In the genomic region with DNA sequence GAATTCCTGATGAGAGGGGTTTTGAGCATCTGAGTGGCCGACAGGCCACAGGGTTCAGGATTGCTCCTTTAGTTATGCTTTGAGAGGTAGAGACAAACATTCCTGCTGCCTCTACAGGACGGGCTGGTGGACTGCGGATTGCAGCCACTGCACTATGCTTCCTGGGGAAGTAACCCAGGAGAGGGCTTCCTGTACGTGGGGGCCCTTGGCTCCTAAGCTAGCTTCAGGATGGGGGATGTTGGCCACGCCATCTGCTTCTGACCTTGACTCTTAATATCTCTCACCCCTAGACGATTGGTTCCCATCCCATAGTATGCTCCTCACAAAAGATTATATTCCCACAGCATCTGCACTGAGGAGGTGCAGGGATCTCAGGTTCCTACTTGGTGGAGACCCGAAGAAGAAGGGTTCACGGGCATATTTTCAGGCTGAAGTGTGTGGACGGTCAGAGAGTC, we compare ENCODE assay signal across 11 mouse cellular contexts. TPM values are rescaled to one million over a fixed set of nuclear protein-coding genes. Genes with fewer than 3 reads are reported as not detected.
DNase-seq lines count a peak whose midpoint lies in the region; ATAC-seq and TF ChIP-seq lines count a peak whose summit lies in the region.
"Had no signal": no experiment of that assay in that cellular context is flagged by ENCODE, and none has a peak within 500 bp of the region (broad histone marks: within the 10 kb centered on the region; RNA-seq: fewer than 3 reads in every experiment).

No protein-coding gene starts in this region.

- H3K4me3 ChIP-seq in heart, adult 2 months = no peak overlapping the region
- no peak overlapping the region for H3K4me3 ChIP-seq in lung, embryonic 16.5 days (ENCODE audit: low read length)
- H3K4me3 ChIP-seq in heart, embryonic 16.5 days (ENCODE audit: low read length) = no peak overlapping the region
- H3K4me3 ChIP-seq in neural tube, embryonic 14.5 days (ENCODE audit: low read depth, low read length) = no peak overlapping the region

- H3K4me1 ChIP-seq in heart, adult 2 months (ENCODE audit: control insufficient read depth, insufficient read depth, low read length) = peaks cover 17% of the 10 kb centered on the region
- H3K4me1 ChIP-seq in lung, embryonic 16.5 days (replicated peaks; ENCODE audit: control insufficient read depth, insufficient read depth, low read length) = peaks cover 63% of the 10 kb centered on the region
- H3K4me1 ChIP-seq in heart, embryonic 16.5 days (ENCODE audit: control insufficient read depth, insufficient read depth, low read length) = peaks cover 38% of the 10 kb centered on the region
- peaks cover 8% of the 10 kb centered on the region; the same call in 1 of the 2 replicates for H3K4me1 ChIP-seq in neural tube, embryonic 14.5 days (ENCODE audit: control insufficient read depth, insufficient read depth, low read length)

- no peak for TF ChIP-seq POLR2A in heart, adult 2 months (IDR thresholded peaks at IDR 0.05; ENCODE audit: insufficient read depth, low read depth, low read length)

- WGBS in heart, adult 2 months = 49% methylated on average over 9 of the region's 9 CpGs
- WGBS in lung, embryonic 16.5 days = 41% methylated on average over 9 of the region's 9 CpGs
- WGBS in heart, embryonic 16.5 days = 53% methylated on average over 9 of the region's 9 CpGs
- WGBS in neural tube, embryonic 14.5 days = 71% methylated on average over 9 of the region's 9 CpGs

- H3K9ac ChIP-seq in heart, adult 2 months (ENCODE audit: low read depth, low read length) = 0 out of 2 replicates have a peak overlapping the region, but pooled peaks have one; percentile 16
- peak overlapping the region; percentile 34; the same call in 1 of the 2 replicates for H3K9ac ChIP-seq in lung, embryonic 16.5 days (ENCODE audit: low read length)
- H3K9ac ChIP-seq in heart, embryonic 16.5 days (ENCODE audit: low read length) = no peak overlapping the region
- no peak overlapping the region for H3K9ac ChIP-seq in neural tube, embryonic 14.5 days (replicated peaks; ENCODE audit: low read depth, low read length)

- DNase-seq in heart, adult 2 months = no peak
- no peak for DNase-seq in heart, adult 8-10 months (ENCODE audit: low spot score)
- no peak for DNase-seq in lung, postnatal 25 days (ENCODE audit: low spot score)
- no peak for DNase-seq in urinary bladder, postnatal 25 days (ENCODE audit: low spot score)
- DNase-seq in MN1 (ENCODE audit: low spot score) = no peak
- DNase-seq: thymus, postnatal 36 days had no signal

- peak overlapping the region; percentile 67 for H3K27ac ChIP-seq in heart, adult 2 months
- H3K27ac ChIP-seq in lung, embryonic 16.5 days (ENCODE audit: low read length) = peak overlapping the region; percentile 75
- peak overlapping the region; percentile 56 for H3K27ac ChIP-seq in heart, embryonic 16.5 days (ENCODE audit: low read length)
- 0 out of 2 replicates have a peak overlapping the region, but pooled peaks have one; percentile 48 for H3K27ac ChIP-seq in neural tube, embryonic 14.5 days (ENCODE audit: low read depth, low read length)

- ATAC-seq in lung, embryonic 16.5 days (ENCODE audit: low read depth) = peak; percentile 12; the same call in 1 of the 2 replicates
- ATAC-seq in heart, embryonic 16.5 days (replicated peaks; ENCODE audit: extremely low read depth, insufficient read depth, low FRiP score) = no peak
- ATAC-seq in neural tube, embryonic 14.5 days (ENCODE audit: low read depth) = no peak

- no peak for TF ChIP-seq EP300 in heart, adult 2 months (IDR thresholded peaks at IDR 0.05; ENCODE audit: insufficient read depth, low read depth, low read length)

- no peaks in the 10 kb centered on the region for H3K9me3 ChIP-seq in lung, embryonic 16.5 days (ENCODE audit: control insufficient read depth, low read length)
- H3K9me3 ChIP-seq in heart, embryonic 16.5 days (replicated peaks; ENCODE audit: control insufficient read depth, low read length) = no peaks in the 10 kb centered on the region
- H3K9me3 ChIP-seq in neural tube, embryonic 14.5 days (ENCODE audit: control insufficient read depth, low read length) = no peaks in the 10 kb centered on the region

- no peaks in the 10 kb centered on the region for H3K27me3 ChIP-seq in heart, adult 2 months (ENCODE audit: control insufficient read depth, insufficient read depth, low read length)
- no peaks in the 10 kb centered on the region for H3K27me3 ChIP-seq in lung, embryonic 16.5 days (ENCODE audit: control insufficient read depth, insufficient read depth, low read depth, low read length)
- no peaks in the 10 kb centered on the region for H3K27me3 ChIP-seq in heart, embryonic 16.5 days (ENCODE audit: control insufficient read depth, insufficient read depth, low read length)
- no peaks in the 10 kb centered on the region for H3K27me3 ChIP-seq in neural tube, embryonic 14.5 days (ENCODE audit: control insufficient read depth, insufficient read depth, low read length)

- H3K4me2 ChIP-seq in lung, embryonic 16.5 days (ENCODE audit: low read depth, low read length) = no peak overlapping the region
- no peak overlapping the region for H3K4me2 ChIP-seq in heart, embryonic 16.5 days (ENCODE audit: low read depth, low read length)
- H3K4me2 ChIP-seq in neural tube, embryonic 14.5 days (ENCODE audit: low read depth, low read length) = no peak overlapping the region

- H3K36me3 ChIP-seq in heart, adult 2 months (ENCODE audit: control insufficient read depth, insufficient read depth, low read length) = no peaks in the 10 kb centered on the region
- 0 out of 2 replicates have a peak, but pooled peaks cover 4% of the 10 kb centered on the region for H3K36me3 ChIP-seq in lung, embryonic 16.5 days (ENCODE audit: control insufficient read depth, insufficient read depth, low read length)
- no peaks in the 10 kb centered on the region for H3K36me3 ChIP-seq in heart, embryonic 16.5 days (ENCODE audit: control insufficient read depth, insufficient read depth)
- H3K36me3 ChIP-seq in neural tube, embryonic 14.5 days (ENCODE audit: control insufficient read depth, insufficient read depth, low read length) = no peaks in the 10 kb centered on the region

- no peaks in the 10 kb centered on the region for H3K79me2 ChIP-seq in heart, adult 2 months (replicated peaks; ENCODE audit: control insufficient read depth, insufficient read depth, low read length)

- intact Hi-C loops in heart, adult 2 months (cut with DNase I) = no loop called here

- TF ChIP-seq CTCF in heart, adult 2 months (IDR thresholded peaks at IDR 0.05) = no peak

RNA-seq across cellular contexts. Expression of a gene that starts 18.0 kb away (rescaled TPM):
- 10 to 100 TPM; 29.7 to 33.7 TPM for total RNA-seq in heart, adult 2 months (2021)
- 104 and 135 TPM in 2 replicates for polyA plus RNA-seq in heart, adult 2 months (2012; rRNA removed)
- total RNA-seq in heart, adult 8-10 months (2022) = 10 to 100 TPM; 34.9 to 43.8 (median 37.4) TPM
- polyA plus RNA-seq in lung, embryonic 16.5 days (2015; fragmentation: Nextera tagmentation; extraction: Ambion mirVana) = 72.0 and 76.0 TPM in 2 replicates
- polyA plus RNA-seq in heart, embryonic 16.5 days (2015; fragmentation: Nextera tagmentation; extraction: Ambion mirVana) = 31.5 and 46.1 TPM in 2 replicates
- 19.3 and 19.5 TPM in 2 replicates for polyA plus RNA-seq in neural tube, embryonic 14.5 days (2014; fragmentation: Nextera tagmentation; extraction: Ambion mirVana)

RNA-seq across cellular contexts. Expression of a gene that starts 21.9 kb away (rescaled TPM):
- total RNA-seq in heart, adult 2 months (2021) = 1 to 10 TPM; 5.9 to 6.5 TPM
- 11.1 and 14.2 TPM in 2 replicates for polyA plus RNA-seq in heart, adult 2 months (2012; rRNA removed)
- total RNA-seq in heart, adult 8-10 months (2022) = 1 to 10 TPM; 6.3 to 8.1 (median 7.5) TPM
- 30.3 and 33.0 TPM in 2 replicates for polyA plus RNA-seq in lung, embryonic 16.5 days (2015; fragmentation: Nextera tagmentation; extraction: Ambion mirVana)
- polyA plus RNA-seq in heart, embryonic 16.5 days (2015; fragmentation: Nextera tagmentation; extraction: Ambion mirVana) = 22.1 and 24.0 TPM in 2 replicates
- 13.6 and 23.2 TPM in 2 replicates for polyA plus RNA-seq in neural tube, embryonic 14.5 days (2014; fragmentation: Nextera tagmentation; extraction: Ambion mirVana)

RNA-seq across cellular contexts. Expression of a gene that starts 21.9 kb away (rescaled TPM):
- under 1 TPM; 0.10 to 0.11 TPM for total RNA-seq in heart, adult 2 months (2021)
- polyA plus RNA-seq in heart, adult 2 months (2012; rRNA removed) = 0.45 and 0.47 TPM in 2 replicates
- under 1 TPM in 2 of 4 experiments, not detected in 2; 0.14 to 0.65 TPM for total RNA-seq in heart, adult 8-10 months (2022)
- 1.1 and 1.4 TPM in 2 replicates for polyA plus RNA-seq in lung, embryonic 16.5 days (2015; fragmentation: Nextera tagmentation; extraction: Ambion mirVana)
- 0.28 and 0.30 TPM in 2 replicates for polyA plus RNA-seq in heart, embryonic 16.5 days (2015; fragmentation: Nextera tagmentation; extraction: Ambion mirVana)
- 1.5 and 2.3 TPM in 2 replicates for polyA plus RNA-seq in neural tube, embryonic 14.5 days (2014; fragmentation: Nextera tagmentation; extraction: Ambion mirVana)
- total RNA-seq: hematopoietic stem cell, adult 5-6 weeks; megakaryocyte-erythroid progenitor cell, adult 5-6 weeks had no signal

RNA-seq across cellular contexts. Expression of a gene that starts 42.9 kb away (rescaled TPM):
- total RNA-seq in heart, adult 2 months (2021) = 1,000 to 10,000 TPM; 2,956 to 3,430 TPM
- 2,611 and 2,797 TPM in 2 replicates for polyA plus RNA-seq in heart, adult 2 months (2012; rRNA removed)
- total RNA-seq in heart, adult 8-10 months (2022) = 1,000 to 10,000 TPM; 2,773 to 3,210 (median 2,950) TPM
- polyA plus RNA-seq in lung, embryonic 16.5 days (2015; fragmentation: Nextera tagmentation; extraction: Ambion mirVana) = 1,957 and 1,991 TPM in 2 replicates
- polyA plus RNA-seq in heart, embryonic 16.5 days (2015; fragmentation: Nextera tagmentation; extraction: Ambion mirVana) = 1,934 and 2,252 TPM in 2 replicates
- 1,462 and 1,732 TPM in 2 replicates for polyA plus RNA-seq in neural tube, embryonic 14.5 days (2014; fragmentation: Nextera tagmentation; extraction: Ambion mirVana)

Comparison
In these comparisons a context has a peak if more than half of its experiments do, and no peak if none do; other contexts are left out.
1. H3K9ac ChIP-seq: peak in heart, adult 2 months (single experiment) and lung, embryonic 16.5 days (single experiment); none in heart, embryonic 16.5 days (single experiment) and neural tube, embryonic 14.5 days (single experiment).
2. Peak in every context shown above with its lines, with median percentiles within 50 percentile points of each other: H3K27ac ChIP-seq.